Mouse (Mus musculus) stomach, embryonic 15.5 days (tissue): Measurements from ENCODE around the gene Tas2r135. TPM values are rescaled to one million over a fixed set of nuclear protein-coding genes. Genes with fewer than 3 reads are reported as not detected.

Source experiments
- ATAC-seq: fragments of 200-750 bp; cut with Nextera tagmentation; 2 replicates; pipeline ENCODE4 v1.8.0; 2017; ENCODE audit warnings: low read depth, moderate number of reproducible peaks, moderate TSS enrichment; ENCODE audit not compliant: insufficient read depth, low FRiP score
- H3K27ac ChIP-seq: fragments of 300-500 bp; sonication (generic); 2 replicates; pipeline ENCODE4 v1.5.1; 2015; ENCODE audit warnings: mild to moderate bottlenecking, inconsistent platforms
- H3K27me3 ChIP-seq: fragments of 300-500 bp; sonication (generic); replicated peaks from 2 replicates; pipeline ENCODE4 v1.6.1; 2015; ENCODE audit warnings: inconsistent platforms
- H3K36me3 ChIP-seq: fragments of 300-500 bp; sonication (generic); 2 replicates; pipeline ENCODE4 v1.6.1; 2015; ENCODE audit warnings: inconsistent platforms
- H3K4me1 ChIP-seq: fragments of 300-500 bp; sonication (generic); 2 replicates; pipeline ENCODE4 v1.6.1; 2015; ENCODE audit warnings: inconsistent platforms
- H3K4me2 ChIP-seq: fragments of 300-500 bp; sonication (generic); 2 replicates; pipeline ENCODE4 v1.6.1; 2015; ENCODE audit warnings: mild to moderate bottlenecking, inconsistent platforms
- H3K4me3 ChIP-seq: fragments of 300-500 bp; sonication (generic); replicated peaks from 2 replicates; pipeline ENCODE4 v1.5.1; 2015; ENCODE audit warnings: inconsistent platforms
- H3K9ac ChIP-seq: fragments of 300-500 bp; sonication (generic); 2 replicates; pipeline ENCODE4 v1.6.1; 2015; ENCODE audit warnings: inconsistent platforms
- H3K9me3 ChIP-seq: fragments of 300-500 bp; sonication (generic); 2 replicates; pipeline ENCODE4 v1.6.1; 2016; ENCODE audit warnings: inconsistent platforms
- WGBS: fragments of 180-500 bp; shearing (Covaris S2); methylation state at CpG from one replicate; pipeline ENCODE4 v1.1.7; 2015; 5-methylcytosine and 5-hydroxymethylcytosine counted together
- polyA plus RNA-seq: library from polyadenylated mRNA; unstranded; fragments of >200 nt; fragmentation: Nextera tagmentation; extraction: Ambion mirVana; gene quantifications from 2 replicates; pipeline ENCODE4 v1.2.1, GENCODE M21; 2015

The Tas2r135 gene
- polyA plus RNA-seq: not detected in 2 replicates

- H3K4me1 ChIP-seq: no peaks in the 10 kb centered on the region
- no peak within 1 kb of the TSS for H3K4me3 ChIP-seq
- no peaks in the 10 kb centered on the region for H3K9me3 ChIP-seq
- H3K36me3 ChIP-seq: no peaks in the 10 kb centered on the region
- WGBS: 70% methylated on average over 2 of the region's 2 CpGs
- H3K27ac ChIP-seq: no peak within 1 kb of the TSS
- H3K27me3 ChIP-seq: no peaks in the 10 kb centered on the region
- no peak within 1 kb of the TSS for H3K9ac ChIP-seq
- no peak for ATAC-seq
- H3K4me2 ChIP-seq: no peak within 1 kb of the TSS
These were observed at the start of gene Tas2r135 for GRCm38 (mm10) chr6:42405134-42405533. Gene Tas2r135 (plus strand): TSS chr6:42405434.

DNA sequence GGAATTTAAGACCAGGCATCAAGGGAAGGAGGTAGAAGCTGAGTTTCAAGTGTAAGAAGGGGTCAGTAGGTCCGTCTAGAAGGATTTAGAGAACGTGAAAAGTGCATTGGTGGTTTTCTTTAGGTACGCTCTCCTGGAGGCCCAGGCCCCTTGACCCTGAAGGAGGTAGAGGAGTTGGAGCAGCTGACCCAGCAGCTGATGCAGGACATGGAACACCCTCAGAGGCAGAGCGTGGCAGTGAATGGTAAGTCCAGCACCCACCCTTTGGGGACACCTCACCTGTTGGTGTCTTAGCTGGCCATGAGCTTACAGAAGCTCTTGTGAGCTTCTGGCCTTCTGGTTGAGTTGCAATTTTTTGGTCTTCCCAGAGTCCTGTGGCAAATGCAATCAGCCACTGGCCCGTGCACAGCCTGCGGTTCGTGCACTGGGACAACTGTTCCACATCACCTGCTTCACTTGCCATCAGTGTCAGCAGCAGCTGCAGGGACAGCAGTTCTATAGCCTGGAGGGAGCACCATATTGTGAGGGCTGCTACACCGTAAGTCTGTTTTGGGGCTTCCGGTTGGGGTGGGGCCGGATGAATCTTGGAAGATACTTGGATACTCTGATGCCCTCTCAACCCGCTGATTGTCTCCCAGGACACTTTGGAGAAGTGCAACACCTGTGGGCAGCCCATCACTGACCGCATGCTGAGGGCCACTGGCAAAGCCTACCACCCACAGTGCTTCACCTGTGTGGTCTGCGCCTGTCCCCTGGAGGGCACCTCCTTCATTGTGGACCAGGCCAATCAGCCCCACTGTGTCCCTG, 49.2 kb upstream of the Tas2r135 start:
- Histone ChIP-seq H3K4me1 (peaks cover 54% of the 10 kb centered on the region), H3K27me3 (no peaks in the 10 kb centered on the region), H3K4me3 (no peak overlapping the region), H3K27ac (peak overlapping the region; percentile 55), H3K9ac (no peak overlapping the region), H3K9me3 (no peaks in the 10 kb centered on the region), H3K4me2 (no peak overlapping the region), H3K36me3 (peaks cover 50% of the 10 kb centered on the region)
- WGBS: 93% methylated on average over 13 of the region's 13 CpGs
- no peak for ATAC-seq

DNA sequence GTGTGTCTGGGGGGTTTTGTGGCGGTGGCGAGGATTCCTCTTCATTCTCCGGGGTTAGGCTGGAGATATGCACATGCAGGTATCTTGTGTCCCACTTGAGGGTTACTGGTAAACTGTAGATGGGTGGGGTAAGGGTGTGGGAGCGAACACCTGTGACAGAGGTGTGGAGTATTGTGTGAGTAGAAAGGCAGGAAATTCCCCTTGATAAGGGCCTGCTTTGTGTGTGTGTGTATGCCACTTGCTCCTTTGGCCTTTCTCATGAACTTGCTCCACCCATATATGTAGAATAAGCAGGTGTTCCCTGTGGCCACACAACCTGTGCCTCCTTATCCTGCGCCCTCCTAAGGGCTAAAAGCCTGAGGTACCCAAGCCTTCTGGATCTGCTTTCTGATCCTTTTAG, 48.3 kb upstream of the Tas2r135 start:
- H3K4me3 ChIP-seq: no peak overlapping the region
- ATAC-seq: peak; percentile 78
- H3K27me3 ChIP-seq: no peaks in the 10 kb centered on the region
- H3K9me3 ChIP-seq: no peaks in the 10 kb centered on the region
- no peak overlapping the region for H3K4me2 ChIP-seq
- H3K27ac ChIP-seq: peak overlapping the region; percentile 55; the same call in 1 of the 2 replicates
- peaks cover 50% of the 10 kb centered on the region for H3K36me3 ChIP-seq
- 81% methylated on average over 5 of the region's 5 CpGs for WGBS
- peaks cover 45% of the 10 kb centered on the region for H3K4me1 ChIP-seq
- no peak overlapping the region for H3K9ac ChIP-seq

- no peak for ATAC-seq
- H3K4me1 ChIP-seq: peaks cover 35% of the 10 kb centered on the region
These were observed 47.3 kb upstream of the Tas2r135 start for GRCm38 (mm10) chr6:42357901-42358300.

DNA sequence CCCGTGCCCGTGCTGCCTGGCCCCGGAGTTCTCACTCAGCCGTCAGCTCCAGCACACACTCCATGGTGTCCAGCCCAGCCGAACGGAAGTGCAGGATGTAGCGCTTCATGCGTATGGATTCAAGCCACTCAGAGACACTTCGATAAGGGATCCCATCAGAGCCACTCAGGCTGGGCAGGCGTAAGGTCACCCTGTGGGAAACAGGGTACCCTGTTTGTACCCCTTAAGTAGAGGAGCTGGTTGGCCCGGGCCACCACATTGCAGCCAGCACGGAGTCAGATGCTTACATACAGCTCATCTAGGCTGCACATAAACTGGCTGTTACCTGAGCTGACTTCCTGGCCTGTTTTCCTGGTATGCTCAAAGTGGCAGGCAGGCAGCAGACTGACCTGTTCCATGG, 46.3 kb upstream of the Tas2r135 start:
- Histone ChIP-seq H3K9me3 (no peaks in the 10 kb centered on the region), H3K27me3 (no peaks in the 10 kb centered on the region), H3K9ac (no peak overlapping the region), H3K4me3 (no peak overlapping the region), H3K4me1 (peaks cover 25% of the 10 kb centered on the region), H3K27ac (peak overlapping the region; percentile 35), H3K4me2 (no peak overlapping the region), H3K36me3 (peaks cover 50% of the 10 kb centered on the region)
- ATAC-seq: no peak
- 90% methylated on average over 12 of the region's 12 CpGs for WGBS

More at GRCm38 (mm10) chr6:42357901-42358300, 47.3 kb upstream of the Tas2r135 start:
- H3K36me3 ChIP-seq: peaks cover 50% of the 10 kb centered on the region
- no peak overlapping the region for H3K4me2 ChIP-seq
- 53% methylated on average over 6 of the region's 6 CpGs for WGBS
- no peak overlapping the region for H3K4me3 ChIP-seq
- H3K27ac ChIP-seq: no peak overlapping the region
- H3K9ac ChIP-seq: no peak overlapping the region
- no peaks in the 10 kb centered on the region for H3K27me3 ChIP-seq
- no peaks in the 10 kb centered on the region for H3K9me3 ChIP-seq

DNA sequence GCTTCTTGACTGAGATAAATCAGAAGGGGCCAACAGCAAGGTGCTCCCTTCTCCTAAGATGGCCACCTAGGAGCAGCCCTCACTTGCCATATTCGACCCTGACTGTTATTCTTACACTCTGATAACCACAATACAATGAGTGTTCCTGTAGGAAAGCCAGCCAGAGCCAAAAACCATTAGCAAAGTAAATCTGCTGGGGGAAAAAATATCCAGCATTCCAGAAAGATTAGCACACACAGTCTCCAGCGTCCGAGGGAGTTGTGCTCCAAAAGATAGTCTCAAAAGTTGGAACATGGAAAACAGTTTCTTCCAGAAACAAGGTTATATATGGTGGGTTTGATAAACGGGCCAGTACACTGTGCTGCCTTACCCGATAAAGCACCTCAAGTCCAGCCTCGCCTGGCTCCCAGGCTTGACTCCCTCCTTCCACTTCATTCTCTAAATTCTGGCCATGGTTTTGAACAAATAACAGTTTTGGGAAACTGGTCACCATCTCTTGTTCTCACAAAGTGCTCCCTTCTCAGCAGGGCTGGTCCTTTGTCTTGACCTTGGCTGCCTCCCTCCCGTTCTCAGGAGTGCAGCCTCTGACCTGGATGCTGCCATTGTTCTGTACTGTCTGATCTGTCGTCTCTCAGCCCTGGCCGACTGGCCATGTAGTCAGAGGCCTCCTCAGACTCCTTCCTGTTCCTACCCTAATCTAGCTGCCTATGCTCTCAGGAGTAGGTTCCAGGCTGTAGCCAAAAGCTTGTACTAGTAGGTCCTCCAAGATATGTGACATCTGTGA, 45.7 kb upstream of the Tas2r135 start:
- no peaks in the 10 kb centered on the region for H3K27me3 ChIP-seq
- H3K4me1 ChIP-seq: peaks cover 18% of the 10 kb centered on the region
- no peaks in the 10 kb centered on the region for H3K9me3 ChIP-seq
- 57% methylated on average over 9 of the region's 9 CpGs for WGBS
- H3K4me3 ChIP-seq: no peak overlapping the region
- H3K27ac ChIP-seq: peak overlapping the region; percentile 35
- ATAC-seq: no peak
- H3K4me2 ChIP-seq: no peak overlapping the region
- no peak overlapping the region for H3K9ac ChIP-seq
- peaks cover 54% of the 10 kb centered on the region for H3K36me3 ChIP-seq

DNA sequence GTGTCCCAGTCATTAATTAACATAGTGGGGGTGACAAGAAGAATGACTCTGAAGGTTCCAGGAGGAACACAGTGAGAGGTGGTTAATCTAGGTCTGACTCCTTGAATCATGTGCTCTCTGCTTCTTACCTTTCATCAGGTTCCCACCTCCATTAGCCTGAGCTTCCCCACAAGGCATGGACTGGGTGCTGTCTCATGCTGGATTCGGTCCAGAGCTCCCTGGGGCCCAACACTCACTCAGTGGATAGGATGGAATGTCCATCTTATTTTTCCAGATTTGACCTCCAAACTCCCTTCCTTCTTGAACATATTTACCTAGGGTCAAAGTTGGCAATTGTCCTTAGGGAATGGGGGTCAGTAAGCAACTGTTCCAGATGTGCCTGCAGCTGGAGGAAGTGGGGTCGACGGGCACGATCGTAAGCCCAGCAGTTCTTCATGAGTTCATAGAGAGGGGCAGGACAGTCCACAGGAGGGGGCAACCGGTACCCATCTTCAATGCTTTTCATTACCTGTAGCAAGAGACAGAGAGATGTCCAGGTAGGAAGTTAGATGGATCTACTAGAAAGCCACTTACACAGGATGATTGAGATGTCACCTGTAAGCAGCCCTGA, 44.9 kb upstream of the Tas2r135 start:
- no peak overlapping the region for H3K27ac ChIP-seq
- H3K27me3 ChIP-seq: no peaks in the 10 kb centered on the region
- peaks cover 54% of the 10 kb centered on the region for H3K36me3 ChIP-seq
- no peak overlapping the region for H3K9ac ChIP-seq
- 88% methylated on average over 6 of the region's 6 CpGs for WGBS
- H3K4me1 ChIP-seq: peaks cover 13% of the 10 kb centered on the region; the same call in 1 of the 2 replicates
- ATAC-seq: no peak
- H3K9me3 ChIP-seq: no peaks in the 10 kb centered on the region
- no peak overlapping the region for H3K4me2 ChIP-seq
- no peak overlapping the region for H3K4me3 ChIP-seq

GRCm38 (mm10) chr6:42361041-42361895, 44.0 kb upstream of the Tas2r135 start:
- WGBS: 88% methylated on average over 13 of the region's 13 CpGs
- Histone ChIP-seq H3K4me1 (peaks cover 11% of the 10 kb centered on the region; the same call in 1 of the 2 replicates), H3K4me2 (no peak overlapping the region), H3K9ac (no peak overlapping the region), H3K9me3 (no peaks in the 10 kb centered on the region), H3K27me3 (no peaks in the 10 kb centered on the region), H3K27ac (no peak overlapping the region), H3K4me3 (no peak overlapping the region), H3K36me3 (peaks cover 46% of the 10 kb centered on the region)
- no peak for ATAC-seq

GRCm38 (mm10) chr6:42362074-42362473, 43.2 kb upstream of the Tas2r135 start:
- H3K4me2 ChIP-seq: no peak overlapping the region

GRCm38 (mm10) chr6:42362497-42362896, 42.7 kb upstream of the Tas2r135 start:
- Histone ChIP-seq H3K4me2 (no peak overlapping the region), H3K4me3 (no peak overlapping the region), H3K9me3 (no peaks in the 10 kb centered on the region), H3K36me3 (peaks cover 37% of the 10 kb centered on the region), H3K9ac (no peak overlapping the region), H3K4me1 (peaks cover 7% of the 10 kb centered on the region; the same call in 1 of the 2 replicates), H3K27ac (no peak overlapping the region), H3K27me3 (no peaks in the 10 kb centered on the region)
- no peak for ATAC-seq
- WGBS: 65% methylated on average over 1 of the region's 1 CpGs

More at GRCm38 (mm10) chr6:42362074-42362473, 43.2 kb upstream of the Tas2r135 start:
- Histone ChIP-seq H3K36me3 (peaks cover 38% of the 10 kb centered on the region), H3K9ac (no peak overlapping the region), H3K4me3 (no peak overlapping the region), H3K4me1 (peaks cover 7% of the 10 kb centered on the region; the same call in 1 of the 2 replicates), H3K27me3 (no peaks in the 10 kb centered on the region), H3K27ac (no peak overlapping the region), H3K9me3 (no peaks in the 10 kb centered on the region)
- whole genome bisulfite sequencing: 67% methylated on average over 1 of the region's 1 CpGs
- ATAC-seq: no peak

- no peak overlapping the region for H3K27ac ChIP-seq
These were observed 42.3 kb upstream of the Tas2r135 start for GRCm38 (mm10) chr6:42362974-42363373.

More at GRCm38 (mm10) chr6:42362974-42363373, 42.3 kb upstream of the Tas2r135 start:
- Histone ChIP-seq H3K27me3 (no peaks in the 10 kb centered on the region), H3K4me3 (no peak overlapping the region), H3K4me2 (no peak overlapping the region), H3K9me3 (no peaks in the 10 kb centered on the region), H3K9ac (no peak overlapping the region), H3K36me3 (peaks cover 32% of the 10 kb centered on the region), H3K4me1 (peaks cover 7% of the 10 kb centered on the region; the same call in 1 of the 2 replicates)
- WGBS: 59% methylated on average over 3 of the region's 3 CpGs
- no peak for ATAC-seq
